Mouse (Mus musculus): ENCODE data around the gene Dlst. TPM values are rescaled to one million over a fixed set of nuclear protein-coding genes. Genes with fewer than 3 reads are reported as not detected.

Gene Dlst
- polyA plus RNA-seq, 1 experiment from 2014 or later, result 108 TPM

GRCm38 (mm10) chr12:85121806-85122459 lies 11.3 kb downstream of the Dlst start:
- 83% methylated on average over 9 of the region's 9 CpGs for WGBS

GRCm38 (mm10) chr12:85123108-85123530 lies 12.5 kb downstream of the Dlst start:
- no peak for ATAC-seq (ENCODE audit: borderline replicate concordance, extremely low read depth, low FRiP score, low TSS enrichment)
- H3K9ac ChIP-seq, result no peak overlapping the region
- H3K4me1 ChIP-seq, result no peaks in the 10 kb centered on the region
- no peaks in the 10 kb centered on the region for H3K9me3 ChIP-seq
- no peak overlapping the region for H3K27ac ChIP-seq
- 91% methylated on average over 9 of the region's 9 CpGs for WGBS
- H3K4me3 ChIP-seq, result no peak overlapping the region
- H3K27me3 ChIP-seq, result no peaks in the 10 kb centered on the region
- H3K4me2 ChIP-seq, result no peak overlapping the region
- peaks cover 85% of the 10 kb centered on the region for H3K36me3 ChIP-seq

More at GRCm38 (mm10) chr12:85121806-85122459, 11.3 kb downstream of the Dlst start:
- ATAC-seq (ENCODE audit: borderline replicate concordance, extremely low read depth, low FRiP score, low TSS enrichment), result no peak
- no peak overlapping the region for H3K27ac ChIP-seq
- H3K27me3 ChIP-seq, result no peaks in the 10 kb centered on the region
- no peaks in the 10 kb centered on the region for H3K4me1 ChIP-seq
- peaks cover 82% of the 10 kb centered on the region for H3K36me3 ChIP-seq
- H3K4me3 ChIP-seq, result no peak overlapping the region
- no peak overlapping the region for H3K4me2 ChIP-seq
- H3K9me3 ChIP-seq, result no peaks in the 10 kb centered on the region
- no peak overlapping the region for H3K9ac ChIP-seq

- Histone ChIP-seq H3K4me3 (no peak overlapping the region), H3K4me2 (no peak overlapping the region), H3K9ac (no peak overlapping the region), H3K36me3 (peaks cover 85% of the 10 kb centered on the region), H3K27me3 (no peaks in the 10 kb centered on the region), H3K4me1 (no peaks in the 10 kb centered on the region), H3K27ac (no peak overlapping the region), H3K9me3 (no peaks in the 10 kb centered on the region)
- WGBS, result 93% methylated on average over 11 of the region's 11 CpGs
- ATAC-seq (ENCODE audit: borderline replicate concordance, extremely low read depth, low FRiP score, low TSS enrichment), result no peak
Measured at GRCm38 (mm10) chr12:85123645-85124044, 13.0 kb downstream of the Dlst start.

- Histone ChIP-seq H3K9ac (no peak overlapping the region), H3K36me3 (peaks cover 82% of the 10 kb centered on the region), H3K27ac (no peak overlapping the region), H3K4me2 (no peak overlapping the region), H3K4me1 (no peaks in the 10 kb centered on the region), H3K4me3 (no peak overlapping the region), H3K9me3 (no peaks in the 10 kb centered on the region), H3K27me3 (no peaks in the 10 kb centered on the region)
- ATAC-seq (ENCODE audit: borderline replicate concordance, extremely low read depth, low FRiP score, low TSS enrichment), result no peak
- WGBS, result 94% methylated on average over 5 of the region's 5 CpGs
Measured at GRCm38 (mm10) chr12:85124751-85125150, 14.1 kb downstream of the Dlst start.

GRCm38 (mm10) chr12:85126986-85127603 lies 16.5 kb downstream of the Dlst start:
- ATAC-seq (ENCODE audit: borderline replicate concordance, extremely low read depth, low FRiP score, low TSS enrichment), result no peak
- no peaks in the 10 kb centered on the region for H3K4me1 ChIP-seq
- H3K36me3 ChIP-seq, result peaks cover 83% of the 10 kb centered on the region
- H3K9me3 ChIP-seq, result no peaks in the 10 kb centered on the region
- no peak overlapping the region for H3K27ac ChIP-seq
- no peak overlapping the region for H3K4me3 ChIP-seq
- H3K4me2 ChIP-seq, result no peak overlapping the region
- 90% methylated on average over 8 of the region's 8 CpGs for WGBS
- no peaks in the 10 kb centered on the region for H3K27me3 ChIP-seq
- no peak overlapping the region for H3K9ac ChIP-seq

GRCm38 (mm10) chr12:85129426-85129978 lies 18.9 kb downstream of the Dlst start:
- no peak overlapping the region for H3K4me3 ChIP-seq
- H3K4me2 ChIP-seq, result no peak overlapping the region
- ATAC-seq (ENCODE audit: borderline replicate concordance, extremely low read depth, low FRiP score, low TSS enrichment), result no peak
- H3K9me3 ChIP-seq, result no peaks in the 10 kb centered on the region
- peaks cover 83% of the 10 kb centered on the region for H3K36me3 ChIP-seq
- H3K27ac ChIP-seq, result no peak overlapping the region
- no peak overlapping the region for H3K9ac ChIP-seq
- H3K4me1 ChIP-seq, result peaks cover 5% of the 10 kb centered on the region; the same call in 1 of the 2 replicates
- 87% methylated on average over 9 of the region's 9 CpGs for WGBS
- no peaks in the 10 kb centered on the region for H3K27me3 ChIP-seq

GRCm38 (mm10) chr12:85131361-85131760 lies 20.7 kb downstream of the Dlst start:
- peaks cover 73% of the 10 kb centered on the region for H3K36me3 ChIP-seq
- H3K9ac ChIP-seq, result no peak overlapping the region
- H3K27ac ChIP-seq, result no peak overlapping the region
- WGBS, result 86% methylated on average over 6 of the region's 6 CpGs
- ATAC-seq (ENCODE audit: borderline replicate concordance, extremely low read depth, low FRiP score, low TSS enrichment), result no peak
- no peak overlapping the region for H3K4me3 ChIP-seq
- H3K4me2 ChIP-seq, result no peak overlapping the region
- no peaks in the 10 kb centered on the region for H3K9me3 ChIP-seq
- peaks cover 19% of the 10 kb centered on the region for H3K4me1 ChIP-seq
- no peaks in the 10 kb centered on the region for H3K27me3 ChIP-seq

- Histone ChIP-seq H3K9me3 (no peaks in the 10 kb centered on the region), H3K36me3 (peaks cover 51% of the 10 kb centered on the region), H3K4me3 (no peak overlapping the region), H3K27ac (no peak overlapping the region; the same call in 1 of the 2 replicates), H3K27me3 (0 out of 2 replicates have a peak, but pooled peaks cover 3% of the 10 kb centered on the region), H3K9ac (no peak overlapping the region), H3K4me1 (peaks cover 21% of the 10 kb centered on the region), H3K4me2 (no peak overlapping the region)
- ATAC-seq (ENCODE audit: borderline replicate concordance, extremely low read depth, low FRiP score, low TSS enrichment), result no peak
- WGBS, result 79% methylated on average over 8 of the region's 8 CpGs
Measured at GRCm38 (mm10) chr12:85134043-85134794, 23.6 kb downstream of the Dlst start.

- Histone ChIP-seq H3K36me3 (peaks cover 36% of the 10 kb centered on the region), H3K27me3 (0 out of 2 replicates have a peak, but pooled peaks cover 3% of the 10 kb centered on the region), H3K27ac (peak overlapping the region; percentile 89), H3K9me3 (no peaks in the 10 kb centered on the region), H3K4me2 (no peak overlapping the region), H3K4me3 (no peak overlapping the region), H3K4me1 (peaks cover 21% of the 10 kb centered on the region), H3K9ac (peak overlapping the region; percentile 4; the same call in 1 of the 2 replicates)
- WGBS, result 47% methylated on average over 19 of the region's 19 CpGs
- ATAC-seq (ENCODE audit: borderline replicate concordance, extremely low read depth, low FRiP score, low TSS enrichment), result peak; percentile 56; the same call in 1 of the 2 replicates
Measured at GRCm38 (mm10) chr12:85135513-85136470, 25.2 kb downstream of the Dlst start.

- peak overlapping the region; percentile 89 for H3K27ac ChIP-seq
Measured at GRCm38 (mm10) chr12:85136627-85137026, 26.0 kb downstream of the Dlst start.

More at GRCm38 (mm10) chr12:85136627-85137026, 26.0 kb downstream of the Dlst start:
- Histone ChIP-seq H3K9me3 (no peaks in the 10 kb centered on the region), H3K4me3 (no peak overlapping the region), H3K27me3 (0 out of 2 replicates have a peak, but pooled peaks cover 3% of the 10 kb centered on the region), H3K9ac (no peak overlapping the region), H3K36me3 (peaks cover 28% of the 10 kb centered on the region), H3K4me2 (no peak overlapping the region), H3K4me1 (peaks cover 21% of the 10 kb centered on the region)
- peak; percentile 20; the same call in 1 of the 2 replicates for ATAC-seq (ENCODE audit: borderline replicate concordance, extremely low read depth, low FRiP score, low TSS enrichment)
- WGBS, result 52% methylated on average over 4 of the region's 4 CpGs
